Mouse (Mus musculus) liver, embryonic 13.5 days (tissue): ENCODE results near the gene Thoc2. TPM values are rescaled to one million over a fixed set of nuclear protein-coding genes. Genes with fewer than 3 reads are reported as not detected.

Source experiments
- ATAC-seq: fragments of 200-750 bp; cut with Nextera tagmentation; 2 replicates; pipeline ENCODE4 v1.8.0; 2017; ENCODE audit warnings: low read depth, mild to moderate bottlenecking, moderate number of reproducible peaks, moderate library complexity
- DNase-seq: peaks from one replicate; pipeline ENCODE4 v3.0.0; 2022
- H3K27ac ChIP-seq: fragments of 300-500 bp; sonication (generic); 2 replicates; pipeline ENCODE4 v1.5.1; 2015; ENCODE audit warnings: moderate library complexity, mild to moderate bottlenecking, inconsistent platforms
- H3K27me3 ChIP-seq: fragments of 300-500 bp; sonication (generic); 2 replicates; pipeline ENCODE4 v1.6.1; 2015; ENCODE audit warnings: mild to moderate bottlenecking, inconsistent platforms
- H3K36me3 ChIP-seq: fragments of 300-500 bp; sonication (generic); 2 replicates; pipeline ENCODE4 v1.6.1; 2015; ENCODE audit warnings: mild to moderate bottlenecking, inconsistent platforms
- H3K4me1 ChIP-seq: fragments of 300-500 bp; sonication (generic); replicated peaks from 2 replicates; pipeline ENCODE4 v1.6.1; 2015; ENCODE audit warnings: inconsistent platforms
- H3K4me2 ChIP-seq: fragments of 300-500 bp; sonication (generic); 2 replicates; pipeline ENCODE4 v1.6.1; 2015; ENCODE audit warnings: inconsistent platforms, mild to moderate bottlenecking, moderate library complexity
- H3K4me3 ChIP-seq: fragments of 300-500 bp; sonication (generic); replicated peaks from 2 replicates; pipeline ENCODE4 v1.5.1; 2015; ENCODE audit warnings: mild to moderate bottlenecking, inconsistent platforms
- H3K9ac ChIP-seq: fragments of 300-500 bp; sonication (generic); 2 replicates; pipeline ENCODE4 v1.6.1; 2015; ENCODE audit warnings: mild to moderate bottlenecking, inconsistent platforms
- H3K9me3 ChIP-seq: fragments of 300-500 bp; sonication (generic); replicated peaks from 2 replicates; pipeline ENCODE4 v1.6.1; 2016; ENCODE audit warnings: inconsistent platforms
- WGBS: fragments of 180-500 bp; shearing (Covaris S2); methylation state at CpG from one replicate; pipeline ENCODE4 v1.1.7; 2015; ENCODE audit not compliant: insufficient replicate concordance; 5-methylcytosine and 5-hydroxymethylcytosine counted together
- microRNA-seq: library from miRNA; unstranded; fragments of <30 nt; microRNA quantifications from one replicate; pipeline ENCODE4, GENCODE M21; 2016
- polyA plus RNA-seq: library from polyadenylated mRNA; unstranded; fragments of >200 nt; fragmentation: Nextera tagmentation; extraction: Ambion mirVana; gene quantifications from 2 replicates; pipeline ENCODE4 v1.2.1, GENCODE M21; 2015

Thoc2 gene
- polyA plus RNA-seq, 1 experiment from 2014 or later: 32.0 TPM

DNA sequence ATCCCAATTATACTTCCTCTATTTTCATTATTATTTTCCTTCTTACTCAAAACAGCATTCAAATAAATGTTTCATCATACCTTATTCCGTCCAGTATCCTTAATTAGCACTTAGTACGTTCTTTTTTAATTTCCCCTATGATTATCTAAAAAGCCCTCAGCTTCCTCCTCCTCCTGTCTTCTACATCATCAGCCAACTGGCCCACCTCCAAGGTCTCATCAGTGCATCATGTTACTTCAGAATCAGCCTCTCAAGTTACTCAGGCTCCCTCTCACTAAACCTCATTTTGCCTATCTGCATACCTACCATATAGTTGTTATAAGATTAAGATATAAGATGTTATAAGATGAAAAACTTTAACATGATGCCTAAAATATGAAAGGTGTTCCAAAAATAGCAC lies 43.9 kb downstream of the Thoc2 start:
- Histone ChIP-seq H3K27ac (no peak overlapping the region), H3K4me2 (no peak overlapping the region), H3K36me3 (peaks cover 3% of the 10 kb centered on the region; the same call in 1 of the 2 replicates), H3K9me3 (no peaks in the 10 kb centered on the region), H3K27me3 (no peaks in the 10 kb centered on the region), H3K4me1 (no peaks in the 10 kb centered on the region), H3K4me3 (no peak overlapping the region), H3K9ac (no peak overlapping the region)
- no peak for DNase-seq
- ATAC-seq: no peak
- WGBS: 79% methylated on average over 2 of the region's 2 CpGs

DNA sequence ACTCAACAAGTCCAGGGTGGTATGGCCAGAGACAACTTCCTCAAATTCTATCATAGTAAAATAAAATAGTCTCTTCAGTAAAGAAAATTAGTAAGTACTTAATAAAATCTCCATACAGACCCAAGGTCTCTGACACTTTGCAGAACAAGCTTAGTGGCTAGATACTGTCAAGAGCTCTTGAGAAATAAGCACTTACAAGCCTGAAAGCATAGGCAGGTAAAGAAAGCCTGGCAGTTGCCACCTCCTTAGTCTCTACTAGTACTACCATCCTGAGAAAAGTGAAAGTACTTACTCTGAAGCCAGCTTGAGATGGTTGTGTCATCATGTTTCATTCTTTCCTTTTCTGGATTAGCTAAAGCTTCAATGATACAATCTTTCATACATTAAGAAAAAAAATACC lies 82.7 kb downstream of the Thoc2 start:
- Histone ChIP-seq H3K27ac (no peak overlapping the region), H3K4me3 (no peak overlapping the region), H3K9ac (no peak overlapping the region), H3K4me2 (no peak overlapping the region), H3K9me3 (no peaks in the 10 kb centered on the region), H3K27me3 (no peaks in the 10 kb centered on the region), H3K4me1 (no peaks in the 10 kb centered on the region), H3K36me3 (peaks cover 3% of the 10 kb centered on the region; the same call in 1 of the 2 replicates)
- ATAC-seq (no peak), DNase-seq (no peak)

DNA sequence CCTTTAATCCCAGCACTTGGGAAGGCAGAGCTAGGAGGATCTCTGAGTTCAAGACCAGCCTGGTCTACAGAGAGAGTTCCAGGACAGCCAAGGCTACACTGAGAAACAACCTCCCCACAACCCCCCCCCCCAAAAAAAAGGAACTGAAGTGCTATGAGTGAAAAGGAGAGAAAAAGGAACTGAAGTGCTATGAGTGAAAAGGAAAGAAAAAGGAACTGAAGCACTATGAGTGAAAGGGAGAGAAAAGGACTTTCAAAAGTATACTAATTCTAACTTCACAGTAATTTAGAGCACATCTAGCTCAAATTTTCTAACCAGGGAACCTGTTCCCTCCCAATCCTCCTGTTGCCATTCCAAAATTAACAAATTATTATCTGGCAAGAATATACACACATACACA lies 114.9 kb downstream of the Thoc2 start:
- H3K4me3 ChIP-seq: no peak overlapping the region
- no peak for ATAC-seq
- no peak overlapping the region for H3K27ac ChIP-seq

DNA sequence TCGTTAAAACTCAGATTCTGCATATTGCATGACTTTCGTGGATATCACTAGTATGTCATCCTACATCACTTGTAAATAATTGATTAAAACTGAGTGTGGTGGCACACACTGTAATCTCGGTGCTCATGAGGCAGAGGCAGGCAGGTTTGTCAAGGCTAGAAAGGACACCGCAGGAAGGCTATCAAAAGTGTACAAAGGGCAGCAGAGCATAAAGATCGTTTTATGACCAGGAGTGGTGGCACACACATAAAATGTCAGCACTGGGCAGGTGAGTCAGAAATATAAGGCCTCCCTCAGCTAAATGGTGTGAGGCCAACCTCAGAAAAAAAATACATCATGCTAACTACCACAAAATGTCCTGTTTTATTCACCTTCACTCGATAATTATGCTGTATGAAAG lies 127.2 kb downstream of the Thoc2 start:
- H3K9me3 ChIP-seq: no peaks in the 10 kb centered on the region
- no peak overlapping the region for H3K27ac ChIP-seq
- no peaks in the 10 kb centered on the region for H3K4me1 ChIP-seq
- 74% methylated on average over 6 of the region's 6 CpGs for WGBS
- H3K27me3 ChIP-seq: no peaks in the 10 kb centered on the region
- H3K36me3 ChIP-seq: no peaks in the 10 kb centered on the region
- no peak for DNase-seq
- no peak overlapping the region for H3K4me3 ChIP-seq
- no peak overlapping the region for H3K9ac ChIP-seq
- H3K4me2 ChIP-seq: no peak overlapping the region
- no peak for ATAC-seq

More for the DNA sequence above, 114.9 kb downstream of the Thoc2 start:
- DNase-seq: no peak
- no peaks in the 10 kb centered on the region for H3K36me3 ChIP-seq
- H3K4me2 ChIP-seq: no peak overlapping the region
- H3K9me3 ChIP-seq: no peaks in the 10 kb centered on the region
- H3K9ac ChIP-seq: no peak overlapping the region
- H3K4me1 ChIP-seq: no peaks in the 10 kb centered on the region
- H3K27me3 ChIP-seq: no peaks in the 10 kb centered on the region

Small RNAs within 50 kb of the gene (microRNA-seq; reads per million reads assigned to microRNA genes)
- not detected for gene Gm44490

Other genes starting within 250 kb of the Thoc2 start
- gene Xiap, start 139.0 kb upstream of the Thoc2 start, polyA plus RNA-seq: 5.0 and 5.8 TPM in 2 replicates
- 28.2 and 37.9 TPM in 2 replicates for gene Stag2, start 228.6 kb upstream of the Thoc2 start, polyA plus RNA-seq